Mouse (Mus musculus) large intestine, adult 2 months (tissue): ENCODE results near the gene Gm42688. TPM values are rescaled to one million over a fixed set of nuclear protein-coding genes. Genes with fewer than 3 reads are reported as not detected.

Experiments
- DNase-seq: peaks from one replicate; pipeline ENCODE4 v3.0.0-alpha.2; 2012; ENCODE audit warnings: low read depth, low spot score
- whole genome bisulfite sequencing: fragments of 180-500 bp; shearing (Covaris S2); methylation state at CpG from one replicate; pipeline ENCODE4 v1.1.7; 2018; 5-methylcytosine and 5-hydroxymethylcytosine counted together
- polyA plus RNA-seq: library from polyadenylated mRNA; depleted of rRNA; stranded (reverse); fragments of >200 nt; gene quantifications from 2 replicates; pipeline ENCODE4 v1.2.3, GENCODE M21; 2012; rRNA removed

The Gm42688 gene
- 3.7 and 5.3 TPM in 2 replicates for polyA plus RNA-seq

DNA sequence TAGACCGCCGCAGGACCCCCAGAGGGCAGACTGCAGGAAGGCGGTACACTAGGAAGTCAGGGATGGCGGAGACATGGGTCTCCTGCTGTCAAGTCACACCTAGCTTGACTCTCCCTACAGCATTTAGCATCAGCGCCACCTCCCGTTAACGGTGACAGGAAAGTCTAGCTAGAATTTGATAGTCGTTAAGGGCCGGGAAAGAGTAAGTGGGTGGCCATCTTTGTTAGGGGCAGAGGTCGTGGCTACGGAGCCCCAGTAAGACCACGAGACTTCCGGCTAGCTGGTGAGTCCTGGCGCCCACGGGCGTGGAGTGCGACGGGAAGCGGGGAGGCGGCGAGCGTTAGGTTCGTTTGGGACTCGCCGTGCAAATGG is at the start of gene Gm42688, which contains the start of gene Ccdc142:
Gene Gm42688 (plus strand): TSS at position 302 of the 372 bp plus-strand sequence.
Gene Ccdc142 (plus strand): TSS at position 286 of the 372 bp plus-strand sequence.
- DNase-seq: peak; percentile 83
- under 1% methylated on average over 25 of the region's 25 CpGs for WGBS

DNA sequence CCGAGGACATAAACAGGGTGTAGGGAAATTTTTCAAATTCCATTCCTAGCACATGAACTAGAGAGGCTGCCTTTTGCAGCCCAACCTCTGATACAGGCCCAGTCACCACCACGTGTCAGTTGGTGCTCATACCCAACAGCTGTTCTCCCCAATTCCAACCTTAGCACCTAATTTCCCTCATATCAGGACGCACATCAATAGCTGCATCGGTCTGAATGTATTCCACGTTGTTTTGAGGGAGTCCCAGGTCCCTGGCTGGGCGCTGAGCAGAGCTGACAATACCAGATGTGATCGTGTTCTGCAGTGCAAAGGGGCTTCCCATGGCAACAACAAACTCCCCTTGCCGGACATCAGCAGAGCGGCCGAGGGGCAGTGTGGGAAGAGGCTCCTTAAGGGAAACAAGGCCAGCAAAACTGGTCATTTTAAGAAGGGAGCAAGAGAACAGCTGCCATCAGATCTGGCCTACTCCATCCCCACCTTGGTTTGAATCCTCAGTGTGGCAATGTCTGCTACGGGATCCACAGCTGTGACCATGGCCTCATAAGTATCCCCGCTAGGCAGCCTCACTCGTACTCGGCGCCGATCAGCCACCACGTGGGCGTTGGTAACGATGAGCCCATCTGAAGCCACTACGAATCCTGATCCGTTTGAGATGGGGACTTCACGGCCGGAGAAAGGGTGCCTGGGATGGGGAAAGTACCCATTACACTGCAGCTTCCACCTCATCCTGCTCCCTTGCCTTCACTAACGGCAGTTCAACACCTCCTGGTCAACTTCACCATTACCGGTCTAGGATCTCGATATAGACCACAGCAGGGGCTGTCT is 48.1 kb upstream of the Gm42688 start:
- DNase-seq: no peak
- 10% methylated on average over 26 of the region's 26 CpGs for WGBS

DNA sequence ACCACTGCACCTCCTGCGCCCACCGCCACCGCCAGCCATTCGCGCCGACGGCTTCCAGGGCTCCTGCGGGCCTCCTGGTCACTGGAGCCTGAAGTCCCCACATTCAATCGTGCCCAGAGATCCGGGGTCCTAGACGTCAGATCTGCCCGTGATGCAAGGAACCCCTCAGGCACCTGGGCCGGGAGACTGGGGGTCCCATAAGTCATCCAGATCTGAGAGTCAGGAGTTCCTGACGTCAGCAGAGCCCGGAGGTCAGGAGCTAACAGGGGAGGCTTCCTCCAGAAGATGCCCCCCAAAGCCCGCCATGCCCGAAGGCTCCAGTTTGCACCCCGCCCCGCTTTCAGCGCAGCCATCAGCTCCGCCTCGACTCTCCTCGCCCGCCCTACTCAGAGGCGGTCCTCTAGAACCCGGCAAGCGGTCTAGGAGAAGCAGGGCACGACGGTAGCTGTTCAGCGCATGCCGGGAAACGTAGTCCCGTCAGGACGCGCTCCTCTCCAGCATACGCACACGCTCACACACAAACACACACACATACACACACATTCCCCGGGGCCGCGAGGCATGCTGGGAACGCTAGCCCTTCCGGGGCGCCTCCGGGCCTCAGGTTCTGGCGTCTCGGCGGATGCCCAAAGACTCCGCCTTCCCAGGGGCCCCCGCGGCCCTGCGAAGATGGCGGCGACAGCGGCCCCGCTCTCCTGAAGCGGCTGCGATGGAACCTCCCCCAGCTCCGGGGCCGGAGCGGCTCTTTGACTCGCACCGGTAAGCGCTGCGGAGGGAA is 47.2 kb upstream of the Gm42688 start, which contains the start of gene Aup1:
Gene Aup1 (plus strand): TSS at position 448 of the 778 bp plus-strand sequence.
- under 1% methylated on average over 64 of the region's 64 CpGs for WGBS
- DNase-seq: peak; percentile 90

DNA sequence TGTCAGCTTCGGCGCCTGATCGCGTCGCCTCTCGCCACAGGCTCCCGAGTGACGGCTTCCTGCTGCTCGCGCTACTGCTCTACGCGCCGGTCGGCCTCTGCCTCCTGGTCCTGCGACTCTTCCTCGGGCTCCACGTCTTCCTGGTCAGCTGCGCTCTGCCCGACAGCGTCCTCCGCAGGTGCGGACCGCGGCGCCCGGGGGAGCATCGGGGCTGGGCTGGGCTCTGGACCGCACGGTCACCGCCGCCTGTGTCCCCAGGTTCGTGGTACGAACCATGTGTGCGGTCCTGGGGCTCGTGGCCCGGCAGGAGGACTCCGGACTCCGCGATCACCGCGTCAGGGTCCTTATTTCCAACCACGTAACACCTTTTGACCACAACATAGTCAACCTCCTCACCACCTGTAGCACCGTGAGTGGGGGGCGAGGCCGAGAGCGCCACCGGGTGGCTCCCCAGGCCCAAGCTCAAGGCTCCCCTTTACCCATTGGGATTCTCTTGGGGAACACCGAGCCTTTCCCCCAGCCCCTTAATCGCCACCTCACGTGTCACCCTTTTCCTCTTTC is 46.5 kb upstream of the Gm42688 start, which contains the start of gene Htra2:
Gene Htra2 (minus strand): TSS at position 403 of the 561 bp plus-strand sequence.
- no peak for DNase-seq

DNA sequence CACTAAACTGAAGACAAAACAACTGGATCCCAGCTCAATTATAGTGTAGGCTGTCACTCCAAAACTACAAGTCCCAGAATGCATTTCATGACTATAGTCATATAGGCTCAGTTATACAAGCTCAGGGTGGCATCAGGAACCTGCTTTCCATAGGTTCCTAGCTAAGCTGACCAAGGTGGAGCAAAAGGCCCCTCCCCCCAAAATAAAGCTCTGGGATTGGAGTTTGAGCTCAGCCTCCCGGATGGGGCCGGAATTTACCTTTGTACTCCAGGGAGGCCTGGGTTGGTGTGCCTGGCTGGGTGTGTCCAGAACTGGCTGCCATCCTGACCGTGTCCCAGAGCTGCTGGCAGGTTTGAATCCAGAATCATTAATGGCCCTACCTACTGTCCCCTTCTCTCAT is 43.6 kb upstream of the Gm42688 start, which contains the start of gene Dqx1:
Gene Dqx1 (plus strand): TSS at position 55 of the 400 bp plus-strand sequence.
- WGBS: 29% methylated on average over 3 of the region's 3 CpGs
- peak; percentile 94 for DNase-seq

More for the DNA sequence above, 46.5 kb upstream of the Gm42688 start, which contains the start of gene Htra2:
- WGBS: under 1% methylated on average over 50 of the region's 50 CpGs

DNA sequence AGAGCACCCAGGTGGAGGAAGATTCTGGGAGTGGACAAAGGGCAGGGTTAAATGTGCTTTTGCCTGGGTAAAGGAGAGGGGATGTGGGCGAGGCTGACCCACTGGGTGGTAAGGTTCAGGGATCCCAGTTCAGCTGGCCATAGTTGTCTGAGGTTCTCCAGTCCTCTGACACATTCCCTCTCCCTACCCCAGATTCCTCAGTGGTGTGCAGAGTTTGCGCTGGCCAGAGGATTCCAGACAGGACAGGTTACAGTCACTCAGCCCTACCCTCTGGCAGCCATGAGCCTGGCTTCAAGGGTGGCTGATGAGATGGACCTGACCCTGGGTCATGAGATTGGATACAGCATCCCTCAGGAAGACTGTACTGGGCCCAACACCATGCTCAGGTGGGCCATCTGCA is 42.7 kb upstream of the Gm42688 start:
- DNase-seq: no peak
- 84% methylated on average over 2 of the region's 2 CpGs for WGBS

DNA sequence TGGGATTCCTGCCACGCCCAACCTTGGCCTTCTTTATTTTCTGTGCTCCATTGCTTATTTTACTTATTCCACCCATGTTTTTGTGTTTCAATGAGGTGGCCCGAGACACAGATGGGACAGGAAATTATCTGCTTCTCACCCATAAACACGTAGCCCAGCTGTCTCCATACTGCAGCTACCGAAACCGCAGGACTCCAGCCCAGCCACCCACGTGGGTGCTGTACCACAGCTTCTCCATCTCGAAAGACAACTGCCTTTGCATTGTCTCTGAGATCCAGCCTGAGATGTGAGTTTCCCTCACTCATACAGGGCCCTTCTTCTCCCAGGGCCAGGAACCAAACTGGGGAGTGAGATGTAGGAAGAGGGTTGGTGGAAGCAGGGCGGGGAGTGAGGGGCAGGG is 35.4 kb upstream of the Gm42688 start:
- no peak for DNase-seq
- WGBS: 67% methylated on average over 8 of the region's 8 CpGs

DNA sequence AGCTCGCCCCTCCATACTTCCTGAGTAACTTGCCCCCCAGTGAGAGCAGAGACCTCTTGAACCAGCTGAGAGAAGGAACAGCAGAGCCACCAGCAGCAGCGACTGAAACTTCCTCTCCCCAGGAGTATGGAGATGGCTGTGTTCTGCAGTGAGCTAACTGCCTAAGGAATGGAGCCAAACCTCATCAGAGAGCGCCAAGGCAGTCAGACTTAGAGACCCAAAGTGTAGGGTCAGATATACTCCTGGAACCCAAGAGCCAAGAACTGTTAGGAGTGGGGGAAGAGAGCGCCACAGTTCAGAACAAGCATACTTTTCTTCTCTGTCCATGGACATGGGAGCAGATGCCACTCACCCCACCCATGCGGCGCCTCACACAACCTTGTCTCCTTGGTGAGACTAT is 35.0 kb upstream of the Gm42688 start:
- WGBS: 64% methylated on average over 6 of the region's 6 CpGs
- no peak for DNase-seq

DNA sequence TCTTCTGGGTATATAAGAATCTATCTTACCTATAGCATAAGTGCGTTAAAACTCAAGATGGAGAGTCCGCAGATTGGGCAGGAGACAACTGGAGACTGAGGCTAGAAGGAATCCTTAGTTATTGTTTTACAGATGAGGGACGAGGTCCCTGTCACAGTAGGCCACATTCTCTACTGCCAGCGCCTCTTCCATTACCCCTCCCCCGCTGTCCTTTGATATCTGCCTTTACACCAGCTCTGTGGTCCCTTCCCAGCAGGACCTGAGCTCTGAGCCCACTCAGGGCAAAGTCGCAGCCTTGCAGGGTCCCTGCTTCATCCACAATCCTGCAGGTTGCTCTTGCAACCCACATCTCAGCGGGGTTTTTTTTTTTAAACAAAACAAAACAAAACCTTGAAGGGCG is 33.2 kb upstream of the Gm42688 start:
- WGBS: 30% methylated on average over 8 of the region's 8 CpGs
- no peak for DNase-seq

DNA sequence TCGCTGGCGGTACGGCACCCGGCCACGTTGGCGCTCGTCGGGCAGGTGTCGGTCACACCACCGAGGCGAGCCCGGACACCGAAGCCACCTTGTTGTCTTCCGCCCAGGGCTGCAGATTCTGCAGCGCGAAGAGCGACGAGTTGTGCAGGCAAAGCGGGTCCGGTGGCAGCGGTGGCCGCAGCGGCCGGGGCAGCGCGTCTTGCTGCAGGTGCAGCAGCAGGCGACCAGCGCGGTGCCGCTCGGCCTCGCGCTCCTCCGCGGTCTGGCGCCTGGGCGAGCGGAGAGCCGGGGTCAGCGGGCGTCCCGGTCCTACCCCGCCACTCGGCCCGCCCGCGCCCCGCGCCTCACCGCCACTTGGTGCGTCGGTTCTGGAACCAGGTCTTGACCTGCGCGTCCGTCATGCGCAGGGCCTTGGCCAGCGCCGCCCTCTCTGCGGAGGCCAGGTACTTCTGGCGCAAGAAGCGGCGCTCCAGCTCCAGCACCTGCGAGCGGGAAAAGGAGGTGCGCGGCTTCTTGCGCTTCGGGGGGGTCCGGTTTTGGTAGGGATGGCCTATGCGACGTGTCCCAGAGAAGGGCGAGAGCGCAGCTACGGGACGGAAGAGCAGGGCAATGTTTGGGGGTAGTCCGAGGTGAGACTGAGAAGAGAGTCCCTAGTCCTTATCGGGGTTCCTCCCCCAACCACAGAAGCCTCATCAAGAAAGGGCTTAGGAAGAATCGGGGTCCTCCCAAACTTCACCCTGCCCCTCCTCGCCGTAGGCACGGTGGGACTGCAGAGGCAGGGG is 32.5 kb upstream of the Gm42688 start:
- no peak for DNase-seq

DNA sequence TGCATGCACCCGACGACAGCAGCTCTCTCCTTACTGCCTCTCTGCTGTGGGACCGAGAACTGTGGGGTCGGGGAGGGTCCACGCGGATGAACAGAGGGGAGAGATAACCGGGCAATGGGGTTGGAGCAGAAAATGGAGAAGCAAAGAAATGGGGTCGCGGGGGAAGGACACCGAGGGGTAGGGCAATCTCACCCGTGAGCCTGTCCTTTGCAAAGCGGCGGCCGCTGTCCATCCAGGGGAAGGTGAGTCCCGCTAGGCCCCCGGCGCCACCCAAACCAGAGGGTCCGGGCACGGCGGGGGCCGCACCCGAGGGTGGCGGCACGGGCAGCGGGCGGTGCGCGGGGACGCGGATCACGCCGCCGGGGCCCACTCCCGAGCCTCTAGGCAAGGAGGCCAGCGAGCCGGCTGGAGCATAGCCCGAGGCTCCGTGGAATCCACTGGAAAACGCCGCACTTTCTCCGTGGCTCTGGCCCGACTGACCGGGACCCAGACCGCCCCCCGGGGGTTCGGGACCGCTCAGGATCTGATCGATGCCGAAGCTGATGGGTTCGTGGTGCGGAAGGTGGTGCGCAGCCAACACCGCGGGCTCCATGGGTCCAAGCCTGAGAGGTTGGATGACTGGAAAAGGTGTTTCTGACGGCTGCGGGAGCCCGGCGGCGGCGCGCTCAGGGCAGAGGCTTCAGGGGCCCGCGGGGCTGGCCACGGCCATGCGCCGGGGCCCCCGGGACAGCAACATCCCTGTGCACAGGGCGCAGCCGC is 31.8 kb upstream of the Gm42688 start:
- WGBS: 2% methylated on average over 68 of the region's 69 CpGs
- DNase-seq: no peak

More for the DNA sequence above, 32.5 kb upstream of the Gm42688 start:
- WGBS: 2% methylated on average over 81 of the region's 81 CpGs

DNA sequence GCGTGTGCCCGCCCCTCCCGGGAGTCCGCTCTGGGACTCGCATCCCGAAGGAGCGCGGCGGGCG is 31.3 kb upstream of the Gm42688 start, which contains the start of gene Tlx2:
Gene Tlx2 (minus strand): TSS at position 47 of the 64 bp plus-strand sequence.
- no peak for DNase-seq
- WGBS: 1% methylated on average over 10 of the region's 10 CpGs

DNA sequence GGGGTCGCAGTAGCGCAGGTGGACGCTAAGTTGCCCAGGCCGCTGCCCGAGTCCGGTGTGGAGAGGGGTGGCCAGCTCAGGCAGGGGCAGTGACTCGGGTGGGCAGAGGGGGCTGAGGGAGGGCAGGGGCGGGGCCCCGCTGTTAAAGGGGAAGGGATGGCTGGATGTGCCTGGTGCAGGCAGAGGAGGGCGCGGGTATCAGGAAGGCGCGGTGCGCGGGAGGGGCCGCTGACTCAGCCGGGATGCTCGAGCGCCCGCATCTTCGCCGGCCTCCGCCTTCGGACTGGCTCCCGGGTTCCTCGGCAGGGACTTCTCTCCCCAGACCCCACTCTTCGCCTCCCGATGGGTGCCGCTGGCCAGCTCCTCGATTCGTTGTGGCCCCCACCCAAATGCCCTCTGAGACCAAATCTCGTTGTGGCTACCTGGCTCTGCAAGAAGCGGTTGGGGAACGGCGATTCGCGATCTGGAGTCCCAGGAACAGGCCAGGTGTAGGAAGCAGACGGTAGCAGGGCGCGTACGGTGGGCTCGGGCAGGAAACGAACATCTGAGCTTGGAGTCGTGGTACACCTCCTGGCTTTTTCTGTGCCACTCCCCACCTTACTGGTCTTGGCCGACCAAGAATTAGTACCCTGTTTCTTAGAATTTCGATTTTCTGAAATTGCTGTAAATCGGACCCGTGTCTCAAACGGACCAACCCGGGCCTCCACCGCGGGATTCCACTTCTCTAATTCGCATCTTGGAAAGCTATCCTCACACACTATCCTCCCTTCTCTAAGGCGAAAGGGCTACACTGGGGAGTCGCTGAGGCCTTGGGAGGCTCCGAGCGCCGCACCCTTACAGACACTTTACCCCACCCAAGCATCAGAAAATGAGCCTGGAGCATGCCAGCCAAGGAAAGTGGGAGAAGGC is 30.9 kb upstream of the Gm42688 start:
- no peak for DNase-seq
- 2% methylated on average over 57 of the region's 58 CpGs for WGBS

DNA sequence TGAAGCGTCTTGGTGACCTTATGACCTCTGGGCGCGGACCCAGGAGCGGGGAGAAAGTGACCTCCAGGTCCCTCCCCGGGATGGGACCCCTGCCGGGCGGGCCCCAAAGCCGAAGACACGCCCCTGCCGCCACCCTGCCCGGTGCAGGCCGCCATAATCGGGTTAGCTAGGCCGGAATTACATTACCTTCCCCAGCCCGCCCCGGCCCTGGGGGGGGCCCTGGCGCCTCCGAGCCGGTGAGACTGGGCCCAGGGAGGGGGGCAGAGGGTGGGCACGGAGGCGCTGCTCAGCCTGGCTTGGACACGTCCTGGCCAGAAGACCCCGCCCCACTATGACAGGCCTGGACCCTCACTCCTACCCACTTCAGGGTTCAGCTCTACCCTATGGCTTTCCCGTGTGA is 30.2 kb upstream of the Gm42688 start:
- DNase-seq: no peak
- WGBS: 2% methylated on average over 23 of the region's 24 CpGs

DNA sequence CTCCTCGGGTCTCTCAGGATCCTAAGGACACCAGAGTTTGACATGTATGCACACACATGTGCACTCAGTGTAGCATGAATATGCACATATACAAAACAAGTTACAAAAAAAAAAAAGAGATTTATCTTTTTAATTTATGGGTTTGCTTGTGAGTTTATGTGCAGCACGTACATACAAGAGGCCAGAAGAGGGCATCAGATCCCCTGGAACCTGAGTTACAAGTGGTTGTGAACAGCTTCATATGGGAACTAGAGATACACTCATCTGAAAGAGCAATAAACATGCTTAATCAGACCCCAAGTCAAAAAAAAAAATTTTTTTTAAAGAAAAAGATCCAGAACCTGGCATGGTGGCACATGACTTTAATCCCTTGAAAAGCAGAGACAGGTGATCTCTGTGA is 26.4 kb upstream of the Gm42688 start:
- DNase-seq: no peak
- WGBS: 21% methylated on average over 2 of the region's 2 CpGs

DNA sequence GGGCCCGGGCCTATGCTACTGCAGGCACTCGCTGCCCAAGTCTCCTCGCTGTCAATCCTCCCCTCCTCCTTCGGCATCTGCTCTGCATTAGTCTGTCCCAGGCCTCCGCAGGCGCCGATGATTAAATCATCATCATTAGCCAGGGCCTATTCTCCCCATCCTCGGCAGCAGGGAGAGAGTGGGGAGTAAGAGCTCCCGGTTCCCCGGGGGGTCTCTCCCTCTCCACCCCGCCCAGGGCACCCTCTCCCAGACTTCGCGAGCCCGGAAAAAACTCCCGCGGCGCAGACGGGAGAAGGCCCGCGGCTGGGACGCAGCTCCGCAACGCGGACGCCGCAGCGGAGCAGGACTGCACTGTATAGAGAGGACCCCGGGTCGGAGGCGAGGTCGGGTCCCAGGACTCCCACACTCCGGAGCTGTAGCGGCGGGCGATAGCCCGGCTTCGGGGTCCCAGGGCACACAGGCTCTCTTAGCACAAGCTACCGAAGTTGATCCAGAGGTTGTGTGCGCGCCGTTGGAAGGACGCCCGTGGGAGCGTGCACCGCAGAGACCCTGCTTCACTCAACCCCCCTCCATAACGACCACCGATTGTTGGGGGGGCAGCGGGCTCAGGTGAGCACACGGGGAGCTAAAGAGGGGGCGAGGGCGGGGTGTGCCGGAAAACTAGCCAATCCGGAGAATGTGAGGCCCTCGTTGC is 23.6 kb upstream of the Gm42688 start, which contains the start of gene Pcgf1:
Gene Pcgf1 (plus strand): TSS at position 240 of the 694 bp plus-strand sequence.
- WGBS: under 1% methylated on average over 54 of the region's 54 CpGs
- DNase-seq: no peak

DNA sequence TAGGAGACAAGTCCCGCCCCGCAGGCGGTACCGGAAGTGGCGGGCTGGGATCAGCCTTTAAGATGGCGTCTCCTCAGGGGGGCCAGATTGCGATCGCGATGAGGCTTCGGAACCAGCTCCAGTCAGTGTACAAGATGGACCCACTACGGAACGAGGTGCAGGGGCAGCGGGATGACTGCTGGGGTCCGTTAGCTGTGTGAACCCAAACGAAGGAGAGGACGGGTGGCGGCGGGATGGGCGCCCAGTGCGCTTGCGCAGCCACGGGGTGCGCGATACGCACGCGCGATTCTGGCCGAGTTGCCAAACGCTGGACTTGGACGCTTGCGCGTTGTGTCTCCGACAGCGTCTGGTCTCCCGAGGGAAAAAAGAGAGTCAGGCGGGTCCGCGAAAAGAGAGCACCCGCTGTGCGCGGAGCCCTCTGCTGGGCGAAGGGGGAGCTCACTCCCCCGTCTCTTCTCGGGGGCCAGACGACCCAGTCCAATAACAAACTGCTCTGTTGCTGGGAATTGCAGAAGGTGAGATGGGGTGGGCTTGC is 23.0 kb upstream of the Gm42688 start:
- peak; percentile 90 for DNase-seq
- WGBS: under 1% methylated on average over 46 of the region's 46 CpGs
